Mouse (Mus musculus): ENCODE data around the gene Midn.
A peak's percentile ranks its signal among the peaks of the same experiment; 100 is the strongest.

Gene Midn

GRCm38 (mm10) chr10:80144159-80144558 is 3.9 kb upstream of the Midn start:
- DNase-seq (ENCODE audit: low spot score in 2 of 2): no peak

DNA sequence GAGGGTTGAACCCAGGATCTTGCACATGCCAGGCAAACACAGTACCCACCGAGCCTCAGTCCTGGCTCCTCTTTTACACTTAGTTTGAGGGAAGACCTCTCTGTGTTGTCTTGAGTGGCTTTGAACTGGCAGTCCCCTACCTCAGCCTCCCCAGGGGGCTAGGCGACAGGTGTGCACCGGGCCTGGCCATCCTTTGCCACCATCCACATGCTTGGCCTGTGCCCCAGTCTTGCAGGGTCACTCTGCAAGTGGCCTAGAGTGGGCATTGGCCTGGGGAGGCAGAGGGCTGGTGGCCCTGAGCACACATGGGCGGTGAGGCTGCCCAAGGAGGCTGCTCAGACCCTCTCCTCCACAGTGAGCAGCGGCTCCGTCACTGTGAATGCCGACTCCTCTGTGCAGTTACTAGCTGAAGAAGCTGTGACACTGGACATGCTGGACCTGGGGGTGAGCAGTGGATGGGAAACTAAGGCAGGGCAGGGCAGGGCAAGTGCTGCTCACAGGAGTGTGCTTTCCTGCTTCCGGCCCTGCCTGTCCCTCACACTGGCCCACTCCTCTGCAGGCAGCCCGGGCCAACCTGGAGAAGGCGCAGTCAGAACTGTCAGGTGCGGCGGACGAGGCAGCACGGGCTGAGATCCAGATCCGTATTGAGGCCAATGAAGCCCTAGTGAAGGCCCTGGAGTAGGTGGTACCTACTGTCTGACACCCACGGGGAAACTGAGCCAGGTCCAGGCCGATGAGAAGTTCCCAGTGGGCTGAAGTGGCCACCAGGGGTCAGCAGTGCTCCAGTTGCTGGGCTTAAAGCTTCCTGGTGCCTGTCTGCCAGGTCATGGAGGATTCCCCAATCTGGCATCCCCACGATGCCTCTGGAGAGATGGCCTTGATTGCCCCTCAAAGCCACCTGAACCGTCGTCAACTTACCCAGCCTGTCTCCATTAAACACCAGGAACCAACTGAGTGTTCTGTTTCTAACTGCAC is 2.9 kb upstream of the Midn start:
- DNase-seq (ENCODE audit: low spot score in 2 of 2): peak in 1 of 2 experiments; percentile 82

- no peak for DNase-seq (ENCODE audit: low spot score in 2 of 2)
Measured at GRCm38 (mm10) chr10:80145896-80146295, 2.2 kb upstream of the Midn start.

DNA sequence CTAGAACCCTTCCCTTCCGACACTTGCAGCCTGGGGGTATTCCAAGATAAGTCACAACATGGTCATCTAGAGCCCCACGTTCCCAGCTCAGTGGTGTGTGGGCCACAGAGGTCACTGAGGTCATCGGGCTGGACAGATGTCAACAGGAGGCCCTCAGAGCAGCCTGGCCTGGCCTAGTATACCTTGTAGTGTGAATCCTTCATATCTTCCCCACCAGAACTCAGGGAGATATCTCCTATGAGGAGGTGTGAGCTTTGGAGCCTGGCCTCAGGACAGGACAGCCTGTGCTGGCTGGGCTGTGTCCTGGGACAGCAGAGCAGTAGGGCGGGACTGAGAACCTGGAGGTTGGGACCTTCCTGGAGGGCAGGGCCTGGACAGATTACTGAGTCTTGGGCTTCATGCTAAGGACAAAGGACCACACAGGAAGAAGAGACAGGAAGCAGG is 1.5 kb upstream of the Midn start:
- no peak for DNase-seq (ENCODE audit: low spot score in 2 of 2)

DNA sequence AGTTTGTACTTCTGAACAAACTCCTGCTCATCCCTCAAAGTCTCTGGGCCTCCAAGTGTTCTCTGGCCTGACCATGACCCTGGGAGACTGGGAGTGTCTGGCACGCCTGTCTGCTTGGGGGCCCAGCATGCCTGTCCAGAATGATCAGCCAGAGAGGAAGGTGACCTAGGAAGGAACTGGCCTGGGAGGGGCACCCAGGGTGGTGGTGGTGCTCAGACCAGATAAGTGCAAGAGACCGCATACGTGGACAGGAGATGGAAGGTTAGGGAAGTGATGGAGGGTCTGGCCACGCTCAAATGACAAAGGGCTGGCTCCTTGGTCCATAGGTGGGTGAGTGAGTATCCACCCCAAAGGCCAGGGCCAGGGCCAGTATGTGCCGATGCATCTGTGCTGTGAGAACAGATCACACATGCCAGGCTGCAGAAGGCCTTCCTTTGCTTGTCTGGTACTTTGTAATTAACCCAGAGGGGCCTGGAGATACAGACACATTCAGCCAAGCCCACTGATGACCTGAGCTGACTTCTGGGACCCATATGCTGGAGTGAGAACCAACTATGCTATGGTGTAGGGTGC is 840 bp upstream of the Midn start:
- no peak for DNase-seq (ENCODE audit: low spot score in 2 of 2)

DNA sequence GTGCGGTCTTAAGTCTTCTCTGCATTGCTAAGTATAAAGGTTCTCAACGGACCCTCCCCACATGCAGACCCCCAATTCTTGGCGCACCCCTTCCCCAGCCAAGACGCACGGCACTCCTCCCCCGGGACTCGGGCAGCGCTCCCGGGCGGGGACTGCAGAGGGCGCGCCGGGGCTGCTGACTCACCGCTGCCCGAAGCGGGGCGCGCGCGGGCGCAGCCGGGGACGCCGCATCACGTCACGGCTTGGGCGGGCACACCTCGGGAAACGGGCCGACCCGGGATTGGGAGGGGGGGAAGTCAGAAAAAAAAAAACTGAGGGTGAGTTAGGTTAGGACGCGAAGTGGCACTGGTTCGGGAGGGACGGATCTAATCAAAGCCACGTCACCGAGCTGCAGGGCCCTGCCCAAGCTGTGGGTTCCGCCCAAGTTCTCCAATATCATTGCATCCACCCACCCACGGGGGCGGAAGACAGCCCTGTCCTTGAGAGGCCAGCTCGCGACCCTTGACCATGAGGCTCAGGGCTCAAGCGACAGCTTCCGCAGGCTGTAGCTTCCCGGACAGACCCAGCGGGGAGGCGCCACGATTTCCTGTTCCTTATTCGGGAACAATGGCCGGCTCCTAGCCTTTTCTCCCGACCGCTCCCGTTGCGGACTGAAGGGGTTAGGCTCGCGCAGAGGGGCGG is 678 bp downstream of the Midn start:
- peak; percentile 84 to 96 for DNase-seq (ENCODE audit: low spot score in 2 of 2)

GRCm38 (mm10) chr10:80149291-80150225 is 1.5 kb downstream of the Midn start:
- peak; percentile 97 to 98 for DNase-seq (ENCODE audit: low spot score in 2 of 2)

DNA sequence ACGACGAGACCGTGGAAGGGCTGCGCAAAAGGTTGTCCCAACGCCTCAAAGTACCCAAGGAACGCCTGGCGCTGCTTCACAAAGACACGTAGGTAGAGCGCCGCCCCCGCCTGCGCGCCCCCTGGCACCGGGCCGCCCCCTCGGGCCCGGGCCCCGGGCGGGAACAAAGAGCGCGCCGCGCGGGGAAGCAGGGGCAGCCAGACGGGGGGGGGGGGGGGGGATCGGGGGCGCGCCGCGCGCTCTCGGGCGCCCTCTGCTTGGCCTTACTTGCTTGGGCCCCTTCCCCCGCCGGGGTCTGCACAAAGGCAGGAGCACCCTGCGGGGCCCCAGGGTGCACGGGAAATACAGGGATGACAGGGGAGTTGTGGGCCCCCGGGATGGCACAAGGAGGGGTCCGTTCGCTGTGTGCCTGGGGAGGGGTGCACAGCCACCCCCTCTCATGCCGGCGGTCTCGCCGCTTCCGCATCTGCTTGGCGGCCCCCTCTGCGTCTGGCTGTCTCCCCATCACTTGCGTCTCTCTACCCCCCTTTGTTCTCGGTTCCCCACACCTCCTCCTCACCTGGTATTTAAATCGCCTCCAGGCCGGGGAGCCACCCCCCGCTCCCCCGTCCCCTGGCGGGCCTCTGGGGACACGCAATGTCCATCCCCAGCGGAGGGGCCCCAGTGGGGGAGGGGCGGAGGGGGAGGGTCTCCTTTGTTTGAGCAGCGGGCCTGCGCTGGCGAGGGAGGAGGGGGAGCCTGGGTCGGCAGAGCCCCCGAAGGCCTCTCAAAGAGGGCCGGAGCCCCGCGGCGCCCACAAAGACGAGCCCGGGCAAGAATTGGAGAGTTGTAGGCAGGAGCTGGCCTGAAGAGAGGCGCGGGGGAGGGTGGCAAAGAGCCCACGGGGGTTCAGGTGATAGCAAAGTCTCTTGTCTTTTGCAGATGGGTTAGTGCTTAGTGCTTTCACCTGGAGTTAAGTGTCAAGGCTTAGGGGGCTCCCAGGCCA is 2.4 kb downstream of the Midn start:
- peak in 1 of 2 experiments; percentile 75 for DNase-seq (ENCODE audit: low spot score in 2 of 2)

DNA sequence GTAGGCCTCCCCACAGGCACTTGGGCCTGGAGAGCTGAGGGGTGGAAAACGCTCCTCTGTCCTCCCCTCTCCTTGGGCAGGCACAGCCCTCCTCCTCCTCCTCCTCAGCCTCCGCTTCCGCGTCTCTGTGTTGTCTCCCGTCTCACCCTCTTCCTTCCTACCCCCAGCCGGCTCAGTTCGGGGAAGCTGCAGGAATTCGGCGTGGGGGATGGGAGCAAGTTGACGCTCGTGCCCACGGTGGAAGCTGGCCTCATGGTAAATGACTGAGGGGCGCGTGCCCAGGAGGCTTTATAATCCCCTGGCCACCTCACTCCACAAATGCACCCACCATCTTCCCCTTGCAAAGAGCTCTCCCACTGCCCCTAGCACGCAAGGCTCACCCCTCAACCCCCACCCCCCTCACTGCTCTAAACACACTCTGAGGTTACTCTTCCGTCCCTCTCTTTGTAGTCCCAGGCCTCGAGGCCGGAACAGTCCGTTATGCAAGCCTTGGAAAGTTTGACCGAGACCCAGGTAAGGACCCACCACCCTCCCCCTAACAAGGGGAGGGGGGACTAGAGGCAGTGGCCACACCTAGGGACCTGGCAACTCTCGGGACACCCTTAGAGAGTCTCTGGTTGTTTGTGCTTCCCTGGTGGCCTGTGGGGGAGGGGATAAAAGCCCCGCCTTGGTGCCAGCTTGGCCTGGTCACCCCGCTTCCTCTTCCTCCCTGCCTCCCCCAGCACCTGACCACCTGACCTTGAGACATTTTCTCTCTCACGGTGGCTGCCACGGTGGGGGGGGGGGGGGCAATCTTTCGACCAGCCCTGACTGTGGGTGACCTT is 3.4 kb downstream of the Midn start:
- peak in 1 of 2 experiments; percentile 57 for DNase-seq (ENCODE audit: low spot score in 2 of 2)

DNA sequence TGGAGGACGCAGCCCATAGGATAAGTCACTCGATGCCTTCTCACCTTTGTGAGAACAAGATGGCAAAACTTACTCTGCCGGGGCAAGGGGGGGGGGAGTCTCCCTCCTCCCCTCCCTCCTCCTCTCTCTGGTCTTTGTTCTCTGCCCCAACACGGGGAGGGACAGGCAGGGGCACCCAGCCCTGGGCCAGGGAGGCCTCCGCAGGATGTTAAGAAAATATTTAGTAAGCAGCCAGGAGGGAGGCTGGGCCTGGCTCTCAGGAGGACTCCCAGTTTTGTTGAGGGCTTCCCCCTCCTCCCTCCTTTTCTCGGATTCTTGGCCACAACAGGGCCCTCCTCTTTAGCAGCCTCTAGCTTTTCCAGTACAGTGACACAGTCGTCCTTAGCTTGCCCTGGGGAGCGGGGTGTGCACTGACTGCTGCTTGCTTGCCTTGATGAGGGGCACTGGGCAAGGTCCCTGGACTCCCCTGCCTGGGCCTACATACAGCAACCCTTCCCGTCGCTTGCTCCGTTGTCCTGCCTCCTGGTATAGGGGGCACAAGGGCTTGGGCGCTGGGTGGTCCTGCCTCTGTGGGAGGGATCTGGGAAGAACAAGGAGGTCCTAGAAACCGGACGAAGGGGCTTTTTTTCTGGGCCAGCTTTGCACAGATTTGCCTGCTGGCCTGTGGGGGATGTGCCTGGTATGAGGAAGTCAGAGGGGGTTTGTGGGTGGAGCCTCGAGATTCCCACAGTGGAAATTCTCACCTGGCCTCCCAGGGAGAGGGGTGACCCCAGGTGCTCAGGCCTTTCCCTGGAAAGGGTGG is 4.2 kb downstream of the Midn start:
- no peak for DNase-seq (ENCODE audit: low spot score in 2 of 2)

GRCm38 (mm10) chr10:80152873-80153260 is 4.8 kb downstream of the Midn start:
- no peak for DNase-seq (ENCODE audit: low spot score in 2 of 2)

DNA sequence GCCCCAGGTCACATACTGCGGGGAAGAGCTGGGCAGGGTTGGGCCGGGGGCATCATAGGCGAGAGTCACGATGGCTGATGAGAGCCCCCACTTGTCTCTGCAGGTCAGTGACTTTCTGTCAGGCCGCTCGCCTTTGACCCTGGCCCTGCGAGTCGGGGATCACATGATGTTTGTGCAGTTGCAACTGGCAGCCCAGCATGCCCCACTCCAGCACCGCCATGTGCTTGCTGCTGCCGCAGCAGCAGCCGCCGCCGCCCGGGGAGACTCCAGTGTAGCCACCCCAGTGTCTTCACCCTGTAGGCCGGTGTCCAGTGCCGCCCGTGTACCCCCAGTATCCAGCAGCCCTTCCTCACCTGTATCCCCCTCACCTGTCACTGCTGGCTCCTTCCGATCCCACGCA is 5.6 kb downstream of the Midn start:
- DNase-seq (ENCODE audit: low spot score in 2 of 2): no peak

DNA sequence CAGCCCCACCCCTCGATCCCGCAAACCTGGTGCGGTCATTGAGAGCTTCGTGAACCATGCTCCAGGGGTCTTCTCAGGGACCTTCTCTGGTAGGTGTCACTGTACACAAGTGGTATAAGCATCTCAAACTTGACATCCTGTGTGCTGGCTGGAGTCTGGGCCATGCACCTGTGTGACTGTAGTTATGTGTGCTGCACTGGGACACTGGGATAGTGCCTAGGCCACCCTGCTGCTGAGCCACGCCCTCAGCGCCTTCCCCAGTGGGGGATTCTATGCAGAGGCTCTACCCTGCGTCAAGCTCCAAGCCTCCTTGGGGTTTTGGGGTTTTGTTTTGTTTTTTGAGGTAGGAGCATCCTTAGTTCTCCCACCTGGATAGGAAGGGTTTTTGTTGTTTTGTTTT is 6.3 kb downstream of the Midn start:
- no peak for DNase-seq (ENCODE audit: low spot score in 2 of 2)

DNA sequence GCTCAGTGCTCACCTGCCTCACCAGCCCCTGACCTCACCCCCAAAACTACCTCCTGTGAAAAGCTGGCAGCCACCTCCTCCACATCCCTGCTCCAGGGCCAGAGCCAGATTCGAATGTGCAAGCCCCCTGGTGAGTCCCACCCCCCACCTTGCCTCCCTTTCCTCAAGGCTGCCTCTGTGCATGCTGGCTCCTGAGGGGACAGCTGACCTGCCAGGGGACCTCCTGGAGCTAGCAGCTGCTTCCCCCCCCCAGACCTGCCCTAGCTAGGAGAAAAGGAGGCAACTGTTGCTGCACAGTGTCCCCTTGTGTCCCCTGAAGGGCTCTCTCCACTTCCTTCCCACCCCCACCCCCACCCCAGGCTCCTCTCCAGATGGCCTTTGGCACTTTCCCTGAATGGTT is 7.2 kb downstream of the Midn start:
- DNase-seq (ENCODE audit: low spot score in 2 of 2): no peak

DNA sequence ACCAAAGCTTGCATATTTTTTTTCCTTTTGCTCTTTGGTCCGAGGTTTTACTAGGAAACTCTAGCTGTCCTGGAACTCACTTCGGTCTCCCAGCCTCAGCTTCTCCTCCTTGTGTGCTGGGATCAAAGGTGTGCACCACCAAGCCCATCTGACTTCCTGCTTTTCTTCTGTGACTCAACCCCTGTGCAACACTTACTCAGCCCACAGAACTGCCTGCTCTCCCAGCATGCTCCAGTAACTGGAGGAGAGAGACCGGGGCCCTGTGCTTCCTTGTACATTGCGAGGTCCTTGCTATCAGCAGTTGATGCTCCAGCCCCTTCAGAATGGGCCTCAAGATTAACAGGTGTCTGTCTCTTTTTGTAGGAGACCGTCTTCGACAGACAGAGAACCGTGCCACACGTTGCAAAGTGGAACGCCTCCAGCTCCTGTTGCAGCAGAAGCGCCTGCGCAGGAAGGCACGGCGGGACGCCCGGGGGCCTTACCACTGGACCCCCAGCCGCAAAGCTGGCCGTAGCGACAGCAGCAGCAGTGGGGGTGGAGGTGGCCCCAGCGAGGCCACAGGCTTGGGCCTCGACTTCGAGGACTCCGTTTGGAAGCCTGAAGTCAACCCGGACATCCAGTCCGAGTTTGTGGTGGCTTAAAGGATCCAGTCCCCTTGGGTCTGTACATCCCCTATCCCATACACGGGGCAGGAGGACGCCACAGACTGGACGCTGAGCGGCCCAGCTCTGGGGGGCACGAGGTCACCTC is 8.1 kb downstream of the Midn start:
- DNase-seq (ENCODE audit: low spot score in 2 of 2): no peak

DNA sequence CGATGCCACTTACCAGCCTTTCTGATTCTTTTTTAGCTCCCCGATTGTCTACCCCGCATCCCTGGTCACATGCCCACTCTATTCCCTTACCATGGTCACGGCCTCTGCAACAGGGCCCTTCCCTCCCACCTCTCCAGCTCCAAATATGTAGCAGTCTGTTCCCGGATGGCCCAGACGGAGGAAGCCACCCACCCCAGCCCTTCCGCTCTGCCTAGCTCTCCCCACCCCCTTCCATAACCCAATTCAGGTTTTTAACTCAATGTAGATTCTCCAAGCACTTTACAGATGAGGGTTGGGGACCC is 8.6 kb downstream of the Midn start:
- no peak for DNase-seq (ENCODE audit: low spot score in 2 of 2)

DNA sequence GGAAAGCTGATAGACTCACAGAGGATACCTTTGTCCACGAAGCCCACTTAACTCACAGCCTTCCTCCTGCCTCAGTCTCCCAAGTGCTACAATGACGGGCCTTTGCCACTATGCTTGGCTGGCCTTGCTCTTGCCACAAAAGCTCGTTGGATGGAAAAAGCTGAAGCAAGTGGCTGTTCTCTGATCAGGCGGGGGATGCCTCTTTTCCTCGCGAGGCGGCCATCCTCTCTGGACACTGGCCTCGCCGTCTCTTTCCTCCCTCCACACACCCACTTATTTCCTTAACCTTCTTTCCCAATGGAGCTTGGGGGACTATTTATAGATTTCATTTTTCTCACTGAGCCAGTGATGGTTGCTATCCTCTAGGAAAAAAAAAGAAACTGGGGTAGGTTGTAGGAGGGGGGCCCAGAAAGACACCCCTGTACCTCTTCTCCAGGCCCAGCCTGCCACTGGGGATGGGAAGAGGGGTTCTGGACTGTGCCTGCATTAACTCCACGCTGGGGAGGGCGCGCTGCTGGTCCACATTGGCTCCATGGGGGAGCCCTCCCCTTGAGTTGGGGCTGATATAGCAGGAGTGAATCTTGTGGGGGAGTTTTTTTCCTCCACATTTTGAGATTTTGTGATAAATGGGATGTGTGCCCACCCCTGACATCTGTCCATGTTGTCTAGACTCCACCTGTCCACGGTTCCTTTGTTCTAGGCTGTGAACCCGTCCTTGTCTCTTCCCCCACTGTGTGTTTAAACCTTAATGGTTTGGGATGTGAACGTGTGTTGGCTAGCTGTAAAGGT is 9.3 kb downstream of the Midn start:
- DNase-seq (ENCODE audit: low spot score in 2 of 2): no peak

Data from cerebellum, postnatal 4 days (tissue).